Mouse (Mus musculus) heart, embryonic 15.5 days (tissue): ENCODE measurements around the gene Inca1. TPM values are rescaled to one million over a fixed set of nuclear protein-coding genes. Genes with fewer than 3 reads are reported as not detected.
A peak's percentile ranks its signal among the peaks of the same experiment; 100 is the strongest.

Source experiments
- ATAC-seq: fragments of 200-750 bp; cut with Nextera tagmentation; replicated peaks from 2 replicates; pipeline ENCODE4 v1.8.0; 2017; ENCODE audit warnings: low read depth, moderate TSS enrichment; ENCODE audit not compliant: insufficient number of reproducible peaks, insufficient read depth, low FRiP score
- H3K27ac ChIP-seq: fragments of 300-500 bp; sonication (generic); 2 replicates; pipeline ENCODE4 v1.5.1; 2015; ENCODE audit warnings: mild to moderate bottlenecking, inconsistent platforms
- H3K27me3 ChIP-seq: fragments of 300-500 bp; sonication (generic); 2 replicates; pipeline ENCODE4 v1.6.1; 2015; ENCODE audit warnings: inconsistent platforms
- H3K36me3 ChIP-seq: fragments of 300-500 bp; sonication (generic); 2 replicates; pipeline ENCODE4 v1.6.1; 2015; ENCODE audit warnings: mild to moderate bottlenecking, inconsistent platforms
- H3K4me1 ChIP-seq: fragments of 300-500 bp; sonication (generic); replicated peaks from 2 replicates; pipeline ENCODE4 v1.6.1; 2015; ENCODE audit warnings: inconsistent platforms
- H3K4me2 ChIP-seq: fragments of 300-500 bp; sonication (generic); 2 replicates; pipeline ENCODE4 v1.6.1; 2015; ENCODE audit warnings: inconsistent platforms, mild to moderate bottlenecking, moderate library complexity
- H3K4me3 ChIP-seq: fragments of 300-500 bp; sonication (generic); 2 replicates; pipeline ENCODE4 v1.5.1; 2015; ENCODE audit warnings: mild to moderate bottlenecking, inconsistent platforms
- H3K9ac ChIP-seq: fragments of 300-500 bp; sonication (generic); 2 replicates; pipeline ENCODE4 v1.6.1; 2015; ENCODE audit warnings: mild to moderate bottlenecking, inconsistent platforms
- H3K9me3 ChIP-seq: fragments of 300-500 bp; sonication (generic); replicated peaks from 2 replicates; pipeline ENCODE4 v1.6.1; 2016; ENCODE audit warnings: inconsistent platforms
- WGBS: fragments of 180-500 bp; shearing (Covaris S2); methylation state at CpG from one replicate; pipeline ENCODE4 v1.1.7; 2015; ENCODE audit warnings: mixed read lengths; 5-methylcytosine and 5-hydroxymethylcytosine counted together
- microRNA-seq: library from miRNA; unstranded; fragments of <30 nt; microRNA quantifications from one replicate; pipeline ENCODE4, GENCODE M21; 2016
- polyA plus RNA-seq: library from polyadenylated mRNA; unstranded; fragments of >200 nt; fragmentation: Nextera tagmentation; extraction: Ambion mirVana; gene quantifications from 2 replicates; pipeline ENCODE4 v1.2.1, GENCODE M21; 2015

Gene Inca1
- polyA plus RNA-seq, 1 experiment from 2014 or later, result 1.4 TPM

DNA sequence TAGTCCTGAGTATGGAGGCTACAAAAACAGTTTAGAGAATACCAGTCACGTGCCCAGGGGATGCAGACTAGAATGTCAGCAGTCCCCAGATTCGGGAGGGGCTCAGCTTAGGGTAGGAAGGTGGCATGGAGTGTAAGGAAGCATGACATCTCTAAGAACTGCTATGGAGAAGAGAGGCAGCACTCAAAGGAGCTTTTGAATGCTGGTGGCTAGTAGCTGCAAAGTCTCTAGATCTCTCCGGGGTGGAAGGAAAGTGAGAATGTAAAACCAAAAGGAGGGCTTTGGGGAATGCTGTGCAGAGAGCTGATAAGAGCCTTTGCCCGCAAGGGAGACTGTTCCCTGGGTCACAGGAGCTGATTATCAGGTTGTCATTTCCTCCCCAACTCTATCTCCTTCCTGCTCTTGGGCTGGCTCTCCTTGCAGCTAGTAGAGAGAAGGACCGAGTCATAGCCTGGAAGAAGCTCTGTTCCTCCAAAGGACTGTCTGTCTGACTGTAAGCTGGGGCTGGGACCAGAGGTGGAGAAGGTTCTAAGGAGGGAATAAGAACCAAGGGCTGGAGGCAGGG lies 61.2 kb downstream of the Inca1 start, which contains the start of gene Gp1ba:
Gp1ba (plus strand) TSS at position 409 of the 565 bp plus-strand sequence.
- Histone ChIP-seq H3K9ac (no peak within 1 kb of the TSS), H3K36me3 (no peaks in the 10 kb centered on the region), H3K27me3 (no peaks in the 10 kb centered on the region), H3K9me3 (no peaks in the 10 kb centered on the region), H3K4me2 (peak within 1 kb of the TSS; percentile 1; the same call in 1 of the 2 replicates), H3K4me1 (peaks cover 9% of the 10 kb centered on the region), H3K27ac (peak within 1 kb of the TSS; percentile 46; the same call in 1 of the 2 replicates), H3K4me3 (no peak within 1 kb of the TSS)
- WGBS, result 9% methylated on average over 5 of the region's 5 CpGs
- ATAC-seq, result no peak

Small RNA genes within 50 kb of the gene (microRNA-seq; reads per million reads assigned to microRNA genes)
- gene Mir6925, result 0.63 reads per million

Other genes starting within 250 kb of the Inca1 start
- gene Med11, start 248.2 kb downstream of the Inca1 start, polyA plus RNA-seq, result 19.5 and 24.2 TPM in 2 replicates
- 1.5 and 1.8 TPM in 2 replicates for gene Zmynd15, start 240.7 kb downstream of the Inca1 start, polyA plus RNA-seq
- 9.0 and 10.2 TPM in 2 replicates for gene Cxcl16, start 240.2 kb downstream of the Inca1 start, polyA plus RNA-seq
- gene Tm4sf5, start 194.9 kb downstream of the Inca1 start, polyA plus RNA-seq, result 4.9 and 5.4 TPM in 2 replicates
- gene Vmo1, start 185.5 kb downstream of the Inca1 start, polyA plus RNA-seq, result 0.19 and 0.37 TPM in 2 replicates
- gene Gltpd2, start 181.0 kb downstream of the Inca1 start, polyA plus RNA-seq, result 0.42 TPM in 1 of 2 replicates, not detected in the other
- gene Psmb6, start 174.8 kb downstream of the Inca1 start, polyA plus RNA-seq, result 509 and 590 TPM in 2 replicates
- gene Gm40193, start 167.2 kb downstream of the Inca1 start, polyA plus RNA-seq, result not detected in 2 replicates
- gene Pld2, start 160.1 kb downstream of the Inca1 start, polyA plus RNA-seq, result 10.4 and 11.7 TPM in 2 replicates
- gene Mink1, start 137.3 kb downstream of the Inca1 start, polyA plus RNA-seq, result 8.1 and 11.8 TPM in 2 replicates
- not detected in 2 replicates for gene 4930544D05Rik, start 84.3 kb downstream of the Inca1 start, polyA plus RNA-seq
- gene Chrne, start 80.9 kb downstream of the Inca1 start, polyA plus RNA-seq, result 0.30 TPM in 1 of 2 replicates, not detected in the other
- gene Gp1ba, start 61.0 kb downstream of the Inca1 start, polyA plus RNA-seq, result 0.62 and 0.67 TPM in 2 replicates
- 75.1 and 81.2 TPM in 2 replicates for gene Rnf167, start 52.9 kb downstream of the Inca1 start, polyA plus RNA-seq
- 279 TPM in 2 replicates for gene Slc25a11, start 52.7 kb downstream of the Inca1 start, polyA plus RNA-seq
- 1,318 and 1,359 TPM in 2 replicates for gene Pfn1, start 45.5 kb downstream of the Inca1 start, polyA plus RNA-seq
- gene Eno3, start 43.0 kb downstream of the Inca1 start, polyA plus RNA-seq, result 389 and 492 TPM in 2 replicates
- gene Spag7, start 30.7 kb downstream of the Inca1 start, polyA plus RNA-seq, result 168 and 186 TPM in 2 replicates
- gene Camta2, start 12.1 kb downstream of the Inca1 start, polyA plus RNA-seq, result 11.3 and 16.0 TPM in 2 replicates
- gene Kif1c, start 393 bp upstream of the Inca1 start, polyA plus RNA-seq, result 5.3 and 5.5 TPM in 2 replicates
- gene Zfp3, start 64.1 kb upstream of the Inca1 start, polyA plus RNA-seq, result 8.4 and 9.3 TPM in 2 replicates
- 0.45 and 0.60 TPM in 2 replicates for gene Scimp, start 112.4 kb upstream of the Inca1 start, polyA plus RNA-seq
- 26.4 and 29.1 TPM in 2 replicates for gene Rabep1, start 144.6 kb upstream of the Inca1 start, polyA plus RNA-seq